Mouse (Mus musculus) myocyte (in vitro differentiated cells): Measurements from ENCODE around the gene Anapc2.

Experiments used
- MAX ChIP-seq: IDR thresholded peaks from one replicate; pipeline ENCODE4 v1.6.1; 2011; ENCODE audit warnings: low read depth, mild to moderate bottlenecking, control low read depth
- MYOD1 ChIP-seq, 3 experiments: IDR thresholded peaks; one replicate each; pipeline ENCODE4 v1.6.1; 2011; ENCODE audit warnings: control low read depth in 2 of 3, low read depth in 2 of 3, mild to moderate bottlenecking in 2 of 3, moderate library complexity in 1 of 3; ENCODE audit not compliant: insufficient read length in 2 of 3, control insufficient read depth in 1 of 3
- MYOG ChIP-seq, 3 experiments: IDR thresholded peaks; one replicate each; pipeline ENCODE4 v1.6.1; 2011; ENCODE audit warnings: control low read depth in 2 of 3, low read depth in 2 of 3, mild to moderate bottlenecking in 2 of 3; ENCODE audit not compliant: insufficient read length in 2 of 3, control insufficient read depth in 1 of 3, insufficient read depth in 1 of 3
- POLR2A ChIP-seq: IDR thresholded peaks from one replicate; pipeline ENCODE4 v1.6.1; 2011; ENCODE audit warnings: low read depth, mild to moderate bottlenecking, control low read depth, moderate library complexity; ENCODE audit not compliant: insufficient read length
- POLR2AphosphoS2 ChIP-seq: IDR thresholded peaks from one replicate; pipeline ENCODE4 v1.6.1; 2011; ENCODE audit warnings: low read depth, control low read depth; ENCODE audit not compliant: insufficient read length
- TCF12 ChIP-seq: IDR thresholded peaks from one replicate; pipeline ENCODE4 v1.6.1; 2011; ENCODE audit warnings: mild to moderate bottlenecking, control low read depth; ENCODE audit not compliant: poor library complexity, insufficient read depth, severe bottlenecking
- USF1 ChIP-seq: IDR thresholded peaks from one replicate; pipeline ENCODE4 v1.6.1; 2011; ENCODE audit warnings: low read depth, mild to moderate bottlenecking, control low read depth, moderate library complexity

- TF ChIP-seq MYOG (IDR thresholded peaks at IDR 0.05; ENCODE audit: control insufficient read depth in 1 of 3, insufficient read depth in 1 of 3, insufficient read length in 2 of 3, low read depth in 2 of 3) = peak; percentile 70 to 97 (median 94)
- TF ChIP-seq POLR2A = peak; percentile 47
- no peak for TF ChIP-seq MAX
- TF ChIP-seq POLR2AphosphoS2 = no peak
- peak in 2 of 3 experiments; percentile 91 to 92 for TF ChIP-seq MYOD1 (IDR thresholded peaks at IDR 0.05; ENCODE audit: control insufficient read depth in 1 of 3, insufficient read length in 2 of 3, low read depth in 2 of 3)
- no peak for TF ChIP-seq TCF12
- no peak for TF ChIP-seq USF1
These were observed 45.4 kb upstream of the Anapc2 start for GRCm38 (mm10) chr2:25226864-25227263.
